Mouse (Mus musculus) hindbrain, embryonic 12.5 days (tissue): ENCODE results near the gene Nbea. TPM values are rescaled to one million over a fixed set of nuclear protein-coding genes. Genes with fewer than 3 reads are reported as not detected.
A peak's percentile ranks its signal among the peaks of the same experiment; 100 is the strongest.

ENCODE experiments used
- ATAC-seq: fragments of 200-750 bp; cut with Nextera tagmentation; 2 replicates; pipeline ENCODE4 v1.8.0; 2017; ENCODE audit warnings: moderate TSS enrichment; ENCODE audit not compliant: low FRiP score
- H3K27ac ChIP-seq: fragments of 300-500 bp; sonication (generic); 2 replicates; pipeline ENCODE4 v1.5.1; 2016; ENCODE audit warnings: mild to moderate bottlenecking
- H3K27me3 ChIP-seq: fragments of 300-500 bp; sonication (generic); 2 replicates; pipeline ENCODE4 v1.6.1; 2016; ENCODE audit warnings: mild to moderate bottlenecking
- H3K36me3 ChIP-seq: fragments of 300-500 bp; sonication (generic); 2 replicates; pipeline ENCODE4 v1.6.1; 2016; ENCODE audit warnings: mild to moderate bottlenecking
- H3K4me1 ChIP-seq: fragments of 300-500 bp; sonication (generic); 2 replicates; pipeline ENCODE4 v1.6.1; 2016
- H3K4me2 ChIP-seq: fragments of 300-500 bp; sonication (generic); replicated peaks from 2 replicates; pipeline ENCODE4 v1.6.1; 2016; ENCODE audit warnings: mild to moderate bottlenecking
- H3K4me3 ChIP-seq: fragments of 300-500 bp; sonication (generic); 2 replicates; pipeline ENCODE4 v1.5.1; 2016; ENCODE audit warnings: mild to moderate bottlenecking
- H3K9ac ChIP-seq: fragments of 300-500 bp; sonication (generic); 2 replicates; pipeline ENCODE4 v1.6.1; 2016; ENCODE audit warnings: mild to moderate bottlenecking, moderate library complexity
- H3K9me3 ChIP-seq: fragments of 300-500 bp; sonication (generic); replicated peaks from 2 replicates; pipeline ENCODE4 v1.6.1; 2016; ENCODE audit warnings: mild to moderate bottlenecking
- WGBS: fragments of 180-500 bp; shearing (Covaris S2); methylation state at CpG from one replicate; pipeline ENCODE4 v1.1.7; 2016; 5-methylcytosine and 5-hydroxymethylcytosine counted together
- polyA plus RNA-seq: library from polyadenylated mRNA; unstranded; fragments of >200 nt; fragmentation: Nextera tagmentation; extraction: Ambion mirVana; gene quantifications from 2 replicates; pipeline ENCODE4 v1.2.1, GENCODE M21; 2016

Gene Nbea
- polyA plus RNA-seq, 1 experiment from 2014 or later = 32.7 TPM

DNA sequence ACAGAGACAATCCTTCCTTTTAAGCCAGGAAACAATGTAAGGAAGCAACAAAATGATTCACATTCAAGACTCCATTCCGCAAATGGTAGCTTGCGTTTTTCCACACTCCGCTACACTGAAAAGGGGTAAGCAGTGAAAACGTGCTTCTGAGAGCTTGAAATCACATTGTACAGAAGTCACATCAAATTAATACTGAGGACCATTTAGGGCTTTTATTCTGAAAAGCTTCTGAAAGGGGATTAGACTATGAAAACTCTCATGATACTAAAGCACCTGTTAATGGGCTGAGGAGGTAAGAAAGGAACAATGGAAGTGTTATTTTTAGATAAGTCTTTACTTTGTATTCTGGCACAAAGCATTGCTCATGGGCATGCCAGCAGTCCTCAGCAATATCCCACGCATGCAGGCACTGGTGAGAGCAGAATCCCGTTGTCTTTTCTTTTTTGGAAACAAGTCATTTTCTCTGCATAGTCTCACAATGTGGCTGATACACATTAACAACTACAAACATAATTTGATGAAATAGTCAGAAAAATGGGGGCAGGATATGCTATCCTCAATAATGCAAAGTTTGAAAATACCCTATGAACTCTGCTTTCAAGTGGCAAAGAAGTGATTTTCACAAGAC is 428.4 kb downstream of the Nbea start:
- 0 out of 2 replicates have a peak, but pooled peaks cover 4% of the 10 kb centered on the region for H3K27me3 ChIP-seq
- WGBS = 64% methylated on average over 6 of the region's 6 CpGs
- peak overlapping the region; percentile 78 for H3K27ac ChIP-seq
- no peak overlapping the region for H3K9ac ChIP-seq
- H3K9me3 ChIP-seq = no peaks in the 10 kb centered on the region
- ATAC-seq = no peak
- H3K36me3 ChIP-seq = no peaks in the 10 kb centered on the region
- H3K4me2 ChIP-seq = no peak overlapping the region
- H3K4me3 ChIP-seq = no peak overlapping the region
- peaks cover 38% of the 10 kb centered on the region for H3K4me1 ChIP-seq

DNA sequence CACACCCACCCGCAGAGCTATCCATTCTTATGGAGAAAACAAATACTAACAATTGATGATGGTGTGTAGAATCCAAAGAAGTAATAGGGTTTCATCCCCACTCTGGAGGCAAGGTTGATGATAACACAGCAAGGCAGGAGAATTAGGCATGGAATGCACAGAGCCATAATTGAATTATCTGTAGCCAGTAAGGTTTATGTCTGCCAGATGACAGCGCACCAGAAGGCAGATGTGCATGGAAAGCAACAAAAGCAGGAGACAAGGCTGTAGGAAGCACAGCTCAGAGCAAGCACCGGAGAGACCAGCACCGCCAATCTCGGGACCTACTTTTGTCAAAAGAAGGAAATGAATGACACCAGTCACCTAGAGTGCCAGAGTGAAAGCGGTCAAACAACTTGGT is 429.6 kb downstream of the Nbea start:
- Histone ChIP-seq H3K36me3 (no peaks in the 10 kb centered on the region), H3K9me3 (no peaks in the 10 kb centered on the region), H3K4me2 (no peak overlapping the region), H3K27me3 (0 out of 2 replicates have a peak, but pooled peaks cover 4% of the 10 kb centered on the region), H3K27ac (no peak overlapping the region), H3K9ac (no peak overlapping the region), H3K4me1 (peaks cover 40% of the 10 kb centered on the region), H3K4me3 (no peak overlapping the region)
- no peak for ATAC-seq
- 90% methylated on average over 6 of the region's 6 CpGs for WGBS

DNA sequence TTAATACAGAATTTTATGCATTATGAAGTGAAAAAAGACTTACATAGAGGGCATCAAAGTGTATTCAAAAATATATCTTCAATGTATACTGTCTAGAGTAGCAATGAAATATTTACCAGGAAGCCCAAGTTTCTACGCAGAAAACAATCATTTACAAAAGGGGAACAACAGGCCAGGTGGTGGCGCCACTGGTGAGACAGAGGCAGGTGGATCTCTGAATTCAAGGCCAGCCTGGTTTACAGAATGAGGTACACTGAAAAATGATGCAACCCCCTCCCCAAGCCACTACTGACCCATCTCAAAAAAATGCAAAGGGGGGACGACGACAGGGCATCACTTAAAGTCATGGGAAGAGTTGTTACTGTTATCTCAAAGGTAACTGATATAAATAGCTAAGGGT is 430.9 kb downstream of the Nbea start:
- no peak overlapping the region for H3K4me3 ChIP-seq
- H3K36me3 ChIP-seq = no peaks in the 10 kb centered on the region
- no peak overlapping the region for H3K9ac ChIP-seq
- H3K4me1 ChIP-seq = peaks cover 44% of the 10 kb centered on the region
- H3K4me2 ChIP-seq = no peak overlapping the region
- H3K27me3 ChIP-seq = 0 out of 2 replicates have a peak, but pooled peaks cover 4% of the 10 kb centered on the region
- no peaks in the 10 kb centered on the region for H3K9me3 ChIP-seq
- ATAC-seq = no peak
- WGBS = 82% methylated on average over 4 of the region's 4 CpGs
- 0 out of 2 replicates have a peak overlapping the region, but pooled peaks have one; percentile 30 for H3K27ac ChIP-seq

DNA sequence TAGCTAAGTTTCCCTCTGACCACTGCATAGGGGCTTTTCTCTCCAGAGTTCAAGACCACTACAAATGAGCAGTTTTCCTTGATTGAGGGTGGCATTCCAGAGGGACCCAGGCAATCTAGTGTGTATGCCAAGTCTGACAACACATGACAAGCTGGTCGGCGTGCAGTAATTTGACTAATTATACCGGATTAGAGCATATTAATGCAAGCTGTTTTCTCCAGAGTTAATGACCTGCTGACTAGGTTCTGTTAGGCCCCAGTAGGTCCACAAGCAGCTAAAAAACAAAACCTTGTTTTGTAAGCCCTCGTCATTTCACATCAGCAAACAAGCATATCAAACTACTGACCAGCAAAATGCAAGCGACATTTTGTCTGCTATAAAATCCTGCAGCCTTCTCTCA is 432.1 kb downstream of the Nbea start:
- WGBS = 42% methylated on average over 5 of the region's 5 CpGs
- Histone ChIP-seq H3K4me1 (peaks cover 38% of the 10 kb centered on the region), H3K27ac (peak overlapping the region; percentile 85), H3K27me3 (0 out of 2 replicates have a peak, but pooled peaks cover 4% of the 10 kb centered on the region), H3K9ac (no peak overlapping the region), H3K4me3 (no peak overlapping the region), H3K9me3 (no peaks in the 10 kb centered on the region), H3K36me3 (no peaks in the 10 kb centered on the region), H3K4me2 (no peak overlapping the region)
- peak; percentile 27; the same call in 1 of the 2 replicates for ATAC-seq

DNA sequence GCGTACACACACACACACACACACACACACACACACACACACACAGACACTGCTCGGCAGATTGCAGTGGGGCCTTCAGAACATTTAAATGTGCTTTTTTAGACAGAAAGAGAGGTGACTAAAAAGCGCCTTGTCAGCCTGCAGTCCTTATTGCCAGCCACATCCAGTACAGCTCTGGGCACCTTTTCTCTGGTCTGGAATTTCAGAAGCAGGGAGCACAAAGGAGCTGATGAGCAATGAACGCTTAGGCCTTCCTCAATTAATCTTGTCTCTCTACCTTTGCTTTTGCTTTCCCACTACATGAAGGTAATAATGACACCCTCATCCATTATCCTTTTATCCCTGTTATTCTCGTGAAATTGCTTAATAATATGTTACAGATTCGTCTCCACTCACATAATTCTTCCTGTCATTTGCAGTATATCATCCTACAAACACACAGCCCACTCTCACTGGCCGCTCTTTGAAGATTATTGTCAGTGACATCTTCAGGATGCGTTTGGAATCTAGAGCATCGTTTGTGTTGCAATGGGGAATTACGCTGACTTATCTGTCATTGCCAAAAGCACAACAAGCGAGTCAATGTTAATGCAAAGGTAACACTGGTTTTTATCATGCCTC is 432.9 kb downstream of the Nbea start:
- H3K9ac ChIP-seq = no peak overlapping the region
- no peaks in the 10 kb centered on the region for H3K9me3 ChIP-seq
- 53% methylated on average over 11 of the region's 11 CpGs for WGBS
- H3K4me2 ChIP-seq = no peak overlapping the region
- peak overlapping the region; percentile 85 for H3K27ac ChIP-seq
- peak; percentile 75 for ATAC-seq
- 0 out of 2 replicates have a peak, but pooled peaks cover 4% of the 10 kb centered on the region for H3K27me3 ChIP-seq
- H3K4me3 ChIP-seq = no peak overlapping the region
- H3K36me3 ChIP-seq = no peaks in the 10 kb centered on the region
- H3K4me1 ChIP-seq = peaks cover 30% of the 10 kb centered on the region

DNA sequence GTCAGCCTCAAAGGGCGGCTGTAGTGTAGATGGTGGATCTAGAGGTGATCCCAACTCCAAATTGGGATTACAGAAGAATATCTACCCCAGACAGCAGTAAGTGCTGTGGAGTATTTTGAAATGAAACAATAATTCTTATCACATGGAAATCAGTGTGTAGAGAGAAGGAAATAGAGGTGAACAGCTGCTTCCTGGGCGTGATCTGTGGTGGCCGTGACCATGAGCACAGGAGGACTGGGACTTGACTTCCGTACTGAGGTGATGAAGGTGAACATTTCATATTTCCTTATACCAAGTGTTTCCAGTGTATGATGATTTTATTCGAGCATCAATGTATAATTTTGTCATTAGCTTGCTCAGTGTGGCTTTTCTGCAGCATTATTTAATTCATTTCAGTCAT is 439.6 kb downstream of the Nbea start:
- H3K27ac ChIP-seq = peak overlapping the region; percentile 40
- no peaks in the 10 kb centered on the region for H3K27me3 ChIP-seq
- no peaks in the 10 kb centered on the region for H3K36me3 ChIP-seq
- peaks cover 24% of the 10 kb centered on the region for H3K4me1 ChIP-seq
- H3K4me2 ChIP-seq = no peak overlapping the region
- no peak overlapping the region for H3K9ac ChIP-seq
- no peaks in the 10 kb centered on the region for H3K9me3 ChIP-seq
- ATAC-seq = no peak
- no peak overlapping the region for H3K4me3 ChIP-seq
- 77% methylated on average over 5 of the region's 5 CpGs for WGBS

DNA sequence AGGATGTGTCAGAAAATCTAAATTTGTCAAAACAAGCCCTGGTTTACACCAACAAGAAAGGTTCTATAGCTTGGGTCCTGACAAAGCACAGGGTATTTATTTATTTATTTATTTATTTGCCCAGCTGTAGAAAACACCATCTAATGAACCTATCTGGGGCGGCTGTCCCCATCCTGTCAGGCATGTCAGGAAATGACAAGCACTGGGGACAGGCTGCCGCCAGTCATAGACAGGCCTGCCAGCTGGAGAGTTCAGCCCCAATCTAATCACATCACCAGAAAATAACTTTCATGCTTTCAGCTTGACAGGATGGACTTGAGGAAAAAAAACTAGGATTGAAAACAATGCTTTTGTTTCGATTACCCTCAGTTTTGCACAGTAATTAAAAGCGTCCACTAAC is 440.8 kb downstream of the Nbea start:
- ATAC-seq = 0 out of 2 replicates have a peak, but pooled peaks have one; percentile 38

DNA sequence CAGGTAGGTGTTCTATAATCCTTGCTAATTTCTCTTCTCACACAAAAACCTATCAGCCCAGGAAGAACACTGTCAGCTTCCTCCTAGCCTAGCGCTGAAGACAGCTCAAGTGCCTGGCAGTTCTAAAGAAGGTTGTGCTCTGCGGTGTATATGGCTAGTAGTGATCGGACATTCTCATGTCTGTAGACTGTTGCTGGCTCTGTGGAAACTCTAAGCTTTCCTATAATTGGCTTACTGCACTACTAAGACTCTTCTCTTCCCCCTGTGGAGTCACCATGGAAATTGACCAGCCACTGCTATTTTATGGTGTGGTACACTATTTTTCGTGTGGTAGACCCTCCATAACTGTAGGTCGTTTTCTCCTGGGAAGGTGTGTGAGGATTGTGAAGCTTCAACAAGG is 441.3 kb downstream of the Nbea start:
- H3K27me3 ChIP-seq = no peaks in the 10 kb centered on the region
- peak overlapping the region; percentile 79 for H3K27ac ChIP-seq
- no peak overlapping the region for H3K9ac ChIP-seq
- H3K4me3 ChIP-seq = no peak overlapping the region
- H3K4me2 ChIP-seq = no peak overlapping the region
- H3K9me3 ChIP-seq = no peaks in the 10 kb centered on the region
- 83% methylated on average over 5 of the region's 5 CpGs for WGBS
- H3K36me3 ChIP-seq = no peaks in the 10 kb centered on the region
- ATAC-seq = 0 out of 2 replicates have a peak, but pooled peaks have one; percentile 36
- H3K4me1 ChIP-seq = peaks cover 17% of the 10 kb centered on the region

More for the DNA sequence above, 440.8 kb downstream of the Nbea start:
- Histone ChIP-seq H3K4me1 (peaks cover 18% of the 10 kb centered on the region), H3K27me3 (no peaks in the 10 kb centered on the region), H3K36me3 (no peaks in the 10 kb centered on the region), H3K27ac (peak overlapping the region; percentile 79), H3K9me3 (no peaks in the 10 kb centered on the region), H3K4me2 (no peak overlapping the region), H3K9ac (no peak overlapping the region), H3K4me3 (no peak overlapping the region)
- WGBS = 67% methylated on average over 4 of the region's 4 CpGs

DNA sequence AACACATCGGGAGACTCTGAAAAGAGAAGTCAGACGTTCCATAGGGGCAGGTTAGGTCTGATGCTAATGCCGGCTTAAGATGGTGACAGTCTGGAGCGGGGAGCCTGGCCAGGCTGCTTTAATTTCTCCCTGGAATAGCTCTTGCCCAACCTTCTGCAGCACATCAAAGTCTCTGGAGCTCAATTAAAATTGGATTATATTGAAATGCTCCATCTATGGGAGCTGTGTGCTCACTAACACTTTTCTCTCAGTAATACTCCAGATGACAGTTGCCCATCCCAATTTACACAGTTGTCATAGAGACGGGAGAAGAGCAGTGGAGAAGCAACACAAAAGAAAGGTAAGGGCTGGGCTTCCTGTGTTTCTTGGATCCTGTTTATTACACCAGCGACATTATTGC is 442.1 kb downstream of the Nbea start:
- peak; percentile 57 for ATAC-seq
- Histone ChIP-seq H3K4me3 (no peak overlapping the region), H3K27me3 (no peaks in the 10 kb centered on the region), H3K36me3 (no peaks in the 10 kb centered on the region), H3K27ac (peak overlapping the region; percentile 79), H3K9ac (no peak overlapping the region), H3K4me2 (no peak overlapping the region), H3K9me3 (no peaks in the 10 kb centered on the region), H3K4me1 (peaks cover 17% of the 10 kb centered on the region)
- 55% methylated on average over 6 of the region's 6 CpGs for WGBS

DNA sequence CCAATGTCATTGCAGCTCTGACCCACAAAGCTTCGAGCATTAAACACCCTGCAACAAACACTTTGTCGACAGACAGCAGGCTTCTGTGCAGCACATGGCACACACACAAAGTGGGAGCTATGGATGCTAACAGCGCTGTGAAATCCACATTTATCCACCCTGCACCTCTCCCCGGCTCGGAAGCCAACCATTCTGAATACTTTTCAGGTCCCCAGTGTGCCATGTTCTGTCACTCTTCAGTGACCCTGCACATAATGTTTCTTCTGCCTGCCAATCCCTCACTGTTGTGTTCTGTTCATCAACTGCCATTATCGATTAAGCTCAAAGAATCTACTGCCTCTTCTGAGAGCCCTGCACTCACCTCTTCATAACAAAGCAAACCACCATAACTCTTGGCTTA is 449.8 kb downstream of the Nbea start:
- Histone ChIP-seq H3K27me3 (no peaks in the 10 kb centered on the region), H3K36me3 (no peaks in the 10 kb centered on the region), H3K27ac (no peak overlapping the region), H3K4me3 (no peak overlapping the region), H3K4me2 (no peak overlapping the region), H3K9ac (no peak overlapping the region), H3K9me3 (no peaks in the 10 kb centered on the region), H3K4me1 (0 out of 2 replicates have a peak, but pooled peaks cover 2% of the 10 kb centered on the region)
- WGBS = 54% methylated on average over 6 of the region's 6 CpGs
- no peak for ATAC-seq

DNA sequence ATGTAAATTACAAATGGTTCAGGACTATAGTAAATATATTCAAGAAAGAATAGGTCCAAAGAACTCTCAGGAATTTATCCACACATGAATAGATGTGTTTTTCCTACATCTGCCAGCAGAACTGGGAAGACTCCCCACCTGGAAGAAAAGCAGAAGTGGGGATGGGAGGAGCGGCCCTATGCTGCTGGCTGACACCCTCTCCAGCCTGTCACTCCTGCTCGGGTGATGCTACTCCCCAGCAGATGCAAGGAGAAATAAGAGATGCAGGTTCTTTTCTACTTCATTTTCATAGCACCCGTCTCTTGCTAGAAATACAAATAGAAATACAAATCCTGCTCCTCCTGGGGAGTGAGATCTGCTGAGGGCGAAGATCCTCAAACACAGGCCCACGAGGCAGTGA is 453.0 kb downstream of the Nbea start:
- Histone ChIP-seq H3K36me3 (no peaks in the 10 kb centered on the region), H3K4me2 (no peak overlapping the region), H3K27ac (no peak overlapping the region), H3K4me1 (0 out of 2 replicates have a peak, but pooled peaks cover 2% of the 10 kb centered on the region), H3K27me3 (no peaks in the 10 kb centered on the region), H3K4me3 (no peak overlapping the region), H3K9ac (no peak overlapping the region), H3K9me3 (no peaks in the 10 kb centered on the region)
- WGBS = 65% methylated on average over 5 of the region's 5 CpGs
- ATAC-seq = no peak

DNA sequence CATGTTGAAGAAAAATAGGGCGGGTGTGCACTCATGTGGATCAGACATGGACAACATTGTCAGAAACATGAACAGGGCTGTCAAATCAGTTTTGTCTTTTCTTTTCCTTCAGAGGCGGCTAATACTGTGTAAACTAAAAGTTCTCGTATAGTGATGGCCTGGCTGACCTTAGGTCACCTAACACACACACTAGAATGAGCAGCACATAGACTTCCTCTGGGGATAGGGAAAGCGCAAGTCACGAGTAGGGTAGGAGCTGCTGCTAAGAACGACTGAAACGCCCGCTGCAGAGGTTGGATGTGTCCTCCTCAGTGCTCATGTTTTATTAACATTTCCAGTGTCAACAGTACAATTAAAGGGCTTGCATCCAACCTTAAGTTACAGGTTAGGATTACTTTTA is 453.4 kb downstream of the Nbea start:
- 52% methylated on average over 8 of the region's 8 CpGs for WGBS
- Histone ChIP-seq H3K9me3 (no peaks in the 10 kb centered on the region), H3K4me1 (0 out of 2 replicates have a peak, but pooled peaks cover 2% of the 10 kb centered on the region), H3K9ac (no peak overlapping the region), H3K36me3 (no peaks in the 10 kb centered on the region), H3K4me2 (no peak overlapping the region), H3K27ac (no peak overlapping the region), H3K4me3 (no peak overlapping the region), H3K27me3 (no peaks in the 10 kb centered on the region)
- 0 out of 2 replicates have a peak, but pooled peaks have one; percentile 29 for ATAC-seq
